Mouse (Mus musculus): Measurements from ENCODE around the gene Grm1. TPM values are rescaled to one million over a fixed set of nuclear protein-coding genes. Genes with fewer than 3 reads are reported as not detected.
A peak's percentile ranks its signal among the peaks of the same experiment; 100 is the strongest.

The Grm1 gene
- total RNA-seq, 1 experiment from 2014 or later, result not detected

- DNase-seq, result no peak
Observed at GRCm38 (mm10) chr10:10827308-10827707, 254.8 kb downstream of the Grm1 start.

GRCm38 (mm10) chr10:10818061-10818460 is 264.1 kb downstream of the Grm1 start:
- DNase-seq, result no peak

GRCm38 (mm10) chr10:10814631-10815216 is 267.4 kb downstream of the Grm1 start:
- DNase-seq, result no peak

DNA sequence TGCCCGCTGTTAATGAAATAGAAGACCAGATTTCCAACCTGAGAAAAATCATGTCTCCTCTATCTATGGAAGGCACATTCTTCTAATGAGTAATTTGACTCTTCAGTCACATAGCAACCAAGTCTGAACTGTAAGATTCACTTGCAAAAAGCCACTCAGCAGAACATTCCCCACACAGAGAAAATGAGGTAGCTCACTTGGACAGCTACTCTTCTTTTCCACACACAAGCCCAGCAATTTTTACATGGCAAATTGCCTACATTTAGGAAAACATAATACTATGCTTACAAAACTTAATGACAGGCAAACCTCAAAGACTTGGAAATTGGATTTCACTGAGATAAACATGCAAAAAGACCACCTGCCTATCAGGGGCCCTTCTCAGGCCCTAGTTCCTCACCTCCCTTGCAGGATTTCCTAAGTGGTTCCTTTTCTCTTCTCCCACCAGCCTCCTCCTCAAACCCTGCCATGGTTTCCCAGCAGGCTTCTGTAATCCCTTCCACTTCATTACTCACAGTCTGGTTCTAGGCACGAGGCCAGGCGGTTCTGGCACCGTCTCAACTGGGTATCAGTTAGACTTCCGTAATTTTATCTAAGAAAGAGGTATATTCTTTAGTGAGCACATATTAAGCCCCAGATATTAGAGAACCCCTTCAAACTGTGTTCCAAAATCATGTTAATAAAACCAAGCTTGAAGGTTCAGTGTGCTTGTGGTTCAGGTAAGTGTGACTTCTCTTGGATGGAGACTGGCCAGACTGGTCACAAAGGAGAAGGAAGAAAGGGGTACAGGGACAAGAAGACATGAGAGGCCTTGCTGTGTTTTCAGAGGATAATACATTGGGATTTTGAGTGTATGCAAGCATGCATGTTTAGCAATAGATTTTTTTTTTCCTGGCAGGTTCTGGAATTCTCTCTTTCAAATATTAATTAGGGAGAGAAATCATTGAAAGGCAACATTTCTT is 269.1 kb downstream of the Grm1 start:
- peak; percentile 81 for DNase-seq

DNA sequence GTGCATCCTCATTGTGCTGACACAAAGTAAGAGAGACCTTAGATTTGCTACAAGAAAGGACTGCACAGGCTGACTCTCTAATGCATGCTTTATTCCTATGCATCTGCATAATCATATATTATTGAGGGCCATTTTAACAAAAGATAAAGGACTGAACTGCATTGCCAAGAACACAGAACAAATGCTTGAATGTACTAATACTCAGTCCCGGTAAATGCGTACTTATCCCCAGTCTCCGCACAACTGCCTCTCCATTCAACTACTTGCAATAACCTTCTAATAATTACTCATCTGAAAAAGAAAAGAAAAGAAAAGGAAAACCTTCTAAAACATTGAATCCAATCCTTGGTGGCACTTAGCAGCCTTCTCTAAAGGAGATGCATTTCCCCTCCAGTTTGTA is 272.4 kb downstream of the Grm1 start:
- no peak for DNase-seq

GRCm38 (mm10) chr10:10795321-10795720 is 286.8 kb downstream of the Grm1 start:
- DNase-seq, result no peak

- no peak for DNase-seq
Observed at GRCm38 (mm10) chr10:10790458-10790857, 291.7 kb downstream of the Grm1 start.

- no peak for DNase-seq
Observed at GRCm38 (mm10) chr10:10789967-10790366, 292.2 kb downstream of the Grm1 start.

GRCm38 (mm10) chr10:10787906-10788416 is 294.2 kb downstream of the Grm1 start:
- no peak for DNase-seq

DNA sequence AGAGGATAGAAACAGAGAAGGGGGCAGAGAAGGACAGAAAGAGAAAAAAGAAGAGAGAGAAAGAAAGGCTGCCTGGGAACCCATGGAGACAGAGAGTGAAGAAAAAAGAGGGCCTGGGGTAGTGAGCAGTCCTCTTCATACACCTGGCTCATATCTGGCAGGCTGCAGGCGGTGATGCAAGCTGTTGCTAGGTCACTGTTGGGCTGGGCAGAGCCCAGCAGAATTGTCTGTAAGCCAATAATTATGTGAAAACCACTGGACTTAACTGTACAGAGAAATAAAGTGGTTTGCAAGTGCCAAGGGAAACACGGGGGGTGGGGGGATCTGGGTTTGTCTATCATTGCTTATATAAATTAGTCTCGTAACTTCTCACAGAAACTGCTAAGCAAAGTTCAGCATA is 297.0 kb downstream of the Grm1 start:
- DNase-seq, result no peak

- DNase-seq, result no peak
Observed at GRCm38 (mm10) chr10:10774827-10775226, 307.3 kb downstream of the Grm1 start.

DNA sequence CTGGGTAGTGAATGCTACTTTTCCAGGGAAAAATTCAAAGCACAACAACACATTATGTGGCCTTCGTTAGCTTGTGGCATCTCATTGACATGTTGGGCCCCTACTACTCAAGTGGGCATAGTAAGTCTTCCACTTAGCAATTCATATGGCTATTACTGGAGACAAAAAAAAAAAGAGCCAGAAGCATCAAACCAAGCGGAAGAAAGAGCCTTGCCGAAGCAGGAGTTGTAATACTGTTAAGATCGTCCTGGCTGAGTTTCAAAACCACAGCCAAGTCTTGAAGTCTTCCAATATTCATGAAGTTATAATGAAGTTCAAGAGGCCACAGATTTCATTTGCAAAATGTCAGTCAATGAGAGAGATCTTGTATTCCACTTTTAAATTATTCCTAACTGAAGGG is 319.1 kb downstream of the Grm1 start:
- no peak for DNase-seq

DNA sequence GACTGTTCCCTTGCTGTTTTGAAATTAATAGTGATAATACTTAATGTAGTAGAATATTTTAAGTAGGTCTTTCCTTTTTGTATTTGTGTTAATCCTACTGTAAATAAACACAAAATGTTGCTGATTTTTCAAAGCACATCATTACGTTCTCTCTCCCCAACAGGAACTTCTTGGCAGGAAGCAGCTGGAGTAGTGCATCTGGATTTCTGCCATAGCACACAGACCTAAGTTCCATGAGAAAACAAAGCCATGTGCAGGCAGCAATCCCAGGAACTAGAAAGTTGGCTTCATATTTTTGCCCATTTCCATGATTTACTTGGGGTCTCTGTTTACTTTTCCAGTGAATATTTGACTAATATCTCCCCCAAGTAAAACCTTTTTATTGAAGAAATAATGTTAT is 320.9 kb downstream of the Grm1 start:
- DNase-seq, result no peak

GRCm38 (mm10) chr10:10760801-10761200 is 321.4 kb downstream of the Grm1 start:
- DNase-seq, result no peak

DNA sequence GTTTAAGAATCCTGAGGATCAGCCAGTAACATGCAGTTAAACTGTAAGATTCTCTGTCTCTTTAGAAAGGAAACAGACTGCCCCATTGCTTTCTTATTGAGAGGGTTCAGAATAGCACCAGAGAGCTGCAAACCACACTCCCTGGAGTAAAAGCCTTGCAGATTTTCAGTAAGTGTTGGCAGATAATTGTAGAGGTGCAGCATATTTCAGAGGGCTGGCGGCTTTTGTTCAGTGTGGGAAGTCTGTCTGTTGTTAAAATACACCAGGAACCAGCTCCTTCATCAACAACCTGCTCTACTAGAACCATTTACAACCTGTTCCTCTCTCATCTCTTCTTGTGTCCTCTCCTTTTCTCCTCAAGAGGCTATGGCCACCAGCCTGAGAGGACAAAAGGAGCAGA is 331.1 kb downstream of the Grm1 start:
- no peak for DNase-seq

DNA sequence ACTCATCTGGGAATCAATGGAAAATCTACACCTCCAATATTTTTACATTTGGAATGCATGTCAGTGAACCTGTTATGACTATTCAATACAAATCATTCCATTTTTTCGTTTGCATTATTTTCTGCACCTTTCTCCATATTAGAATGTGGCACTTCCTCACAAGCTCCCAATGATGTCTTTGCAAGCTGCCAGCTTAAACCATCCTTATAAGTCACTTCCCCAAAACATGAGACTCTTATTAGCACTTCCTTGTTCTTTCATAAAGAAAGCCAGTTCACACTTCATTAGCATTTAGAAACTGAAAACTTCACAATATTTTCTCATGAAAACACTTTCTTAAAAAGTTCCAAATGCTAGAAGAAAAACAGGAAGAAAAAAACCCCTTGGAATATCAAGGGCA is 338.1 kb downstream of the Grm1 start:
- no peak for DNase-seq

DNA sequence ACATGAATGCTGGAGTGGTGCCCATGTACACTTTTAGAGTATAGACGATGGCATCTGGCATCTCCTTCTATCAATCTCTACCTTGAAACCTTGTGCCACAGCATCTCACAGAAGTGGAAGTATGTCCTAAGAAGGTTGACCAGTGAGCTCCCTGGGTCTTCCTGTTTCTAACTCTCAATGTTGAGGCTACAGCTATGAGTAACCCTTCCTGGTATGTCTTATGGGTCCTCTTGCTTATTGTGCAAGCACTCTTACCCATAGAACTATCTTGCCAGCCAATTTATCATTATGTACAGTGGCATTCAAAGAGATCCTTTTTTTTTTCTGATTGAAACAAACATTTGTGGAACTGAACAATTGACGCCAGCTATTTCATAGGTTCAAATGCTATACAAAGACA is 340.0 kb downstream of the Grm1 start:
- DNase-seq, result no peak

DNA sequence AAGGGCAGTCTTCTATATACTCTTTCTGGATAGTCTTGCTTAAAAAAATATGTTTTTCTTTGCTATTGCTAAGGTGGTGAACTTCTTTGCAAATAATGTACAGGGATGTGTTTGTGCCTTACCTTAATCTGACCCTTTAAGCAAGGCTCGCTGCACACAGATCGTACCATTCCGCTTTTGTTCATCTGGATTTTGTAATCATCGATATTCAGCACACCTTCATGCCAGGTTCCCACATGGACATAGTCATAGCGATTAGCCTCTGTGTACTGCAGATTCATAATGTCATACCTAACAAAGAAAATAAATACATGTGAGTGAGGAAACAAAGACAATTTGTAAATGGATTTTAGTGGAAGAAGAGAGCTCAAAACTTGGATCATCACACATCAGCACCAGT is 340.8 kb downstream of the Grm1 start:
- no peak for DNase-seq

GRCm38 (mm10) chr10:10740729-10741128 is 341.4 kb downstream of the Grm1 start:
- no peak for DNase-seq

- DNase-seq, result no peak
Observed at GRCm38 (mm10) chr10:10737041-10737681, 345.0 kb downstream of the Grm1 start.

DNA sequence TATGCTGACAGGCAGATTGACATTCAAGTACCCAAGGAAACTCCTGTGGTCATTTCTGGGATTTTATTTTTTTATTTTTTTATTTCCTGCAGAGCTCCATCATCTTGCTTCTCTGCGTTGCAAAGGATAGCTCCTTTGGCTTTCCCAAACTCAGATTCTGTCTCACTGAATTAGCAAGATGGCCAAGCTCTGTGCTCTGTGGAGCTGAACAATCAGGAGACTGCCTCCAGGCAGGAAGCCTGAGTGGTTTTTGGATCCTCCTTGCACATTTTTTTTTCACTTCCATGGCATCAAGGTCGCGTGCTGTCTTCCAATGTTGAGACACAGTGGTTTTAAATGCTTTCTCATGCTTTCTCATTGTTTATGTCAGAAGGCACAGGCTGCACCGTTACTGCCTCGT is 347.6 kb downstream of the Grm1 start:
- DNase-seq, result no peak

DNA sequence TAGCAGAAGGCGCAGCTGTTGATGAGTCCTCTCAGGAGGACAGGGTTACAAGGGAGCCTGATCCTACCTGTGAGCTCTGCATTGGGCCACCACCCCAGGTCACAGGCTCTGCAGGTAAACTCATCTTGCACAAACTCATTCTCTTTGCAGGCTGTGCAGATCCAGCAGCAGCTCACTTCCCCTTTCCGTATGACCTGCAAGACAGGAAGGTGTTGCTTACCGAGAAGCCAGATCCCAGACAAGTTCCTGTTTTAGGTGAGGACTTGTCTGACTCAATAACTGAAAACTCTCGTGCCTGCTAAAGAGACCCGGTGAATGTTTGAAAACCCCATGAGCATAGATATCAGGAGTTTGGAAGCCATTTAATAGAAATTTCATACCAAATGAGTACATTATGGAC is 349.1 kb downstream of the Grm1 start:
- DNase-seq, result no peak

- DNase-seq, result peak; percentile 24
Observed at GRCm38 (mm10) chr10:10726501-10726900, 355.7 kb downstream of the Grm1 start.

All from adrenal gland, postnatal 25 days (tissue).